Mouse (Mus musculus) limb, embryonic 13.5 days (tissue): Measurements from ENCODE around the gene Zfhx3. TPM values are rescaled to one million over a fixed set of nuclear protein-coding genes. Genes with fewer than 3 reads are reported as not detected.

Source experiments
- ATAC-seq: fragments of 200-750 bp; cut with Nextera tagmentation; 2 replicates; pipeline ENCODE4 v1.8.0; 2017; ENCODE audit warnings: low read depth, moderate number of reproducible peaks, moderate TSS enrichment; ENCODE audit not compliant: low FRiP score
- H3K27ac ChIP-seq: fragments of 300-500 bp; sonication (generic); 2 replicates; pipeline ENCODE4 v1.5.1; 2015; ENCODE audit warnings: inconsistent platforms, mild to moderate bottlenecking, moderate library complexity
- H3K27me3 ChIP-seq: fragments of 300-500 bp; sonication (generic); 2 replicates; pipeline ENCODE4 v1.6.1; 2015; ENCODE audit warnings: mild to moderate bottlenecking, inconsistent platforms
- H3K36me3 ChIP-seq: fragments of 300-500 bp; sonication (generic); 2 replicates; pipeline ENCODE4 v1.6.1; 2015; ENCODE audit warnings: inconsistent platforms, mild to moderate bottlenecking, moderate library complexity
- H3K4me1 ChIP-seq: fragments of 300-500 bp; sonication (generic); 2 replicates; pipeline ENCODE4 v1.6.1; 2015; ENCODE audit warnings: inconsistent platforms
- H3K4me2 ChIP-seq: fragments of 300-500 bp; sonication (generic); replicated peaks from 2 replicates; pipeline ENCODE4 v1.6.1; 2015; ENCODE audit warnings: inconsistent platforms, mild to moderate bottlenecking, moderate library complexity
- H3K4me3 ChIP-seq: fragments of 300-500 bp; sonication (generic); 2 replicates; pipeline ENCODE4 v1.5.1; 2015; ENCODE audit warnings: moderate library complexity, mild to moderate bottlenecking, inconsistent platforms
- H3K9ac ChIP-seq: fragments of 300-500 bp; sonication (generic); 2 replicates; pipeline ENCODE4 v1.6.1; 2015; ENCODE audit warnings: mild to moderate bottlenecking, inconsistent platforms
- H3K9me3 ChIP-seq: fragments of 300-500 bp; sonication (generic); 2 replicates; pipeline ENCODE4 v1.6.1; 2016; ENCODE audit warnings: inconsistent platforms
- WGBS: fragments of 180-500 bp; shearing (Covaris S2); methylation state at CpG from one replicate; pipeline ENCODE4 v1.1.7; 2015; 5-methylcytosine and 5-hydroxymethylcytosine counted together
- polyA plus RNA-seq: library from polyadenylated mRNA; unstranded; fragments of >200 nt; fragmentation: Nextera tagmentation; extraction: Ambion mirVana; gene quantifications from 2 replicates; pipeline ENCODE4 v1.2.1, GENCODE M21; 2015

Zfhx3 gene
- polyA plus RNA-seq, 1 experiment from 2014 or later: 44.1 TPM

DNA sequence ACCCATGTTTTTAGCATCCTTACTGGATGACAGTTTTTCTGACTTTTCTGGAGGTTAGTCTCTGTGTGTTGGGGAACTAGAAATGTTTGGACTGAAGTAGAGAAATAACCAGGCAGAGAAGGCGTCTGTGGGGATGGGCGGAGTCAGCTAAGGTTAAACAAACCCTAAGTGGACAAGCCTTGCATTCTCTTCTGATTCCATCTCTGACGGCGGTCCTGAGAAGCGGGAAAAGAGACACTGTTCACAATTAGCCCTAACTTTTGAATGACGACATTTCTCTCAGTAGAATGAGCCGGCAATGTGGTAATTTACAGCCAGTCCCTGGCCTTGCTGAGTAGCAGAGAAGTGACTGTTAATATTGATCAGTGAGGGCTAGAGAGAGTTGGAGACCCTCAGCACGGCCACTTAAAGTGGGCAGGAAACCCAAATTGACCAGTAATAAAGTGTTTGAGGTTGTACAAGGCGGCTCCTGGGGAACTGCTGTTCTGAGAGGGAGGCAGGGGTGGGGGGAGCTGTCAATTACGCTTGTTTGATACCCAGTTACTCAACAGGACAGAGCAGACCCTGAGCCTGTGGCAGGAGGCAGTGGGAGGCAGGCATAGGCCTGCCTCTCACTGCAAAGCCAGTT lies 162.1 kb downstream of the Zfhx3 start:
- Histone ChIP-seq H3K36me3 (no peaks in the 10 kb centered on the region), H3K4me1 (peaks cover 38% of the 10 kb centered on the region), H3K4me2 (0 out of 2 replicates have a peak overlapping the region, but pooled peaks have one; percentile 10), H3K9me3 (no peaks in the 10 kb centered on the region), H3K27me3 (peaks cover 4% of the 10 kb centered on the region; the same call in 1 of the 2 replicates), H3K4me3 (no peak overlapping the region), H3K9ac (no peak overlapping the region), H3K27ac (0 out of 2 replicates have a peak overlapping the region, but pooled peaks have one; percentile 11)
- ATAC-seq: no peak
- 22% methylated on average over 10 of the region's 10 CpGs for WGBS

DNA sequence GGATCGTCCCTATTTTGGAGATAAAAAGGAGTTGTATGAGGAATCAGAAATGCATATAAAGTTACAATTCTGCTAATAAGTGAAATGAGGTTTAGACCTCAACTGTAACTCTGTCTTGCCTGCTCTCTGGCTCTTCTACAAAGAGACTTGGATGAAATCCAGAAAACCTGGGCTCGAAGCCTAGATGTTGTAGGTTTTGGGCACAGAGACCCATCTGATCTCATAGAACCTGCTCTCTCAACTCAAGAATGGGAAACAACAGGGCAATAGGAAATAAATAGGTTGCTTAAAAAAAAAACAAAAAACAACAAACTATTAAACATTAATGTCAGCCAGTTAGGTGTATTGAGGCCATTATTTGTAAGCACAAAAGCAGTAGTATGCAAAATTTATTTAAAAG lies 182.6 kb downstream of the Zfhx3 start:
- no peak overlapping the region for H3K9ac ChIP-seq
- no peak for ATAC-seq
- H3K4me1 ChIP-seq: peaks cover 3% of the 10 kb centered on the region; the same call in 1 of the 2 replicates
- no peak overlapping the region for H3K4me3 ChIP-seq
- WGBS: 67% methylated on average over 2 of the region's 2 CpGs
- H3K27ac ChIP-seq: no peak overlapping the region
- no peak overlapping the region for H3K4me2 ChIP-seq
- H3K36me3 ChIP-seq: no peaks in the 10 kb centered on the region
- no peaks in the 10 kb centered on the region for H3K9me3 ChIP-seq
- H3K27me3 ChIP-seq: no peaks in the 10 kb centered on the region

DNA sequence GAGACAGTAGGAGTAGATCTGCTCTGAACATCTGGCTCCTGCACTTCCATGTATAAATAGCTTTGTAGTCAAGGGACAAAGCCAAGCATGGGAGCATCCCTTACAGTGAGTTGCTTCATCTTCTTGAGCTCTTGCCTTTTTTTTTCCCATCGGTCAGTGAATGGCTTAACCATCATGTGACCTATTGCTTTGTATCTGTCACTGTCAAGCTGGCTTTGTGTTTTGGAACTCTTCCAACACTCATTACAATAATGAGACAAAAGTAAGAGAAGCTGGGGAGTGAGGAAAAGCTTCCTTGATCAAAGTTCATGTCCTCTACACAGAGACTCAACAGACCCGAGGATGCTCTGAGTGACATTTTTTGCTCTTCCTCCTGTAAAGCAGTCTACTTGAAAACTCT lies 183.0 kb downstream of the Zfhx3 start:
- 87% methylated on average over 2 of the region's 2 CpGs for WGBS
- H3K27ac ChIP-seq: no peak overlapping the region
- H3K4me2 ChIP-seq: no peak overlapping the region
- no peak overlapping the region for H3K4me3 ChIP-seq
- H3K27me3 ChIP-seq: no peaks in the 10 kb centered on the region
- no peaks in the 10 kb centered on the region for H3K36me3 ChIP-seq
- ATAC-seq: no peak
- no peak overlapping the region for H3K9ac ChIP-seq
- no peaks in the 10 kb centered on the region for H3K9me3 ChIP-seq
- H3K4me1 ChIP-seq: peaks cover 3% of the 10 kb centered on the region; the same call in 1 of the 2 replicates

DNA sequence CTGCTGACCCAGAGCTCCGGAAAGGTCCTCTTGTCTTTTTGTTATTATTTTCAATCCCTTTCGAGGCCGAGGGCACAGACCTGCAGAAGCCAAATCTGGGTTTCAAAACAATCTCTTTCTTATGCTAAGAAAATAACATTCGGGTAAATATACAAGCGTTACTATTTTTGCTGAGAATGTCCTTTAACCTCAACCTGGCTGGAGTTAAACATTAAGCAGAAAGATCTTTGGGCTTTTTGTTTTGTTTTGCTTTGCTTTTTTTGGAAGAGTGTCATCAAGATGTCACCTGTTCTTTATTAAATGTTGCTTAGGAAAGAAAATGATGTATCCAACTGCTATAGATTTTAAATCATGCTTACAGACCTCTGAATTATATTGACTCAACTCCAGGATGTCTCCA lies 204.1 kb downstream of the Zfhx3 start:
- Histone ChIP-seq H3K36me3 (no peaks in the 10 kb centered on the region), H3K9me3 (no peaks in the 10 kb centered on the region), H3K4me2 (no peak overlapping the region), H3K27ac (no peak overlapping the region), H3K4me1 (peaks cover 11% of the 10 kb centered on the region), H3K9ac (no peak overlapping the region), H3K4me3 (no peak overlapping the region), H3K27me3 (no peaks in the 10 kb centered on the region)
- 79% methylated on average over 5 of the region's 5 CpGs for WGBS
- ATAC-seq: no peak

DNA sequence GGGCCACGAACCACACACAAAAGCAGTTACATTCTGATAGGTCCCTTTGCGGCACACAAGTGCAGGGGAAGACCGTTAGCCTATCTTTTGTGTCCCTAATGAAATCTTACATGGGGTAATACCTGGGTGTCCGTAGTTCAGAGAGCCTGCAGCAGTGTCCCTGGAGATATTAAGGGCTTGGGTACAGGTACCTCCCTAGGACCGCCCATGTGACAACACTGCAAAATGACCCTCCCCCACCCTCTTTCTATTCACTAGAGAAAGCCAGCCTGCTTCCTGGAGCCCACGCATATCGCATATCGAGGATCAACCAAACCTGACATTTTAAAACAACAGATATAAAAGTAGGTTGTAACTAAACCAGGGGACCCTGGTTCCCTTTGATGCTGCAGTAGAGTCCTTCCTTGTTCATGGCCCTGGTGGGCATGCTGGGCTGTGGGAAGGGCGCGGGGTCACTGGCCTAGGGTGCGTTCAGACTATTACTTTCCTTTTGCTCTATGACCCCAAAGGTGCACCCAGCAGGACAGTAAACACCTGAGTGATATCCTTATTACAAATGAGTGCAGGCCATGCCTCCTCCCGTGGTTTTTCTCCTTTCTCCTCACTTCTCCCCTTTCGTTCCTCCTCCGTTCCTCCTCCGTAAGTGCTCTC lies 206.3 kb downstream of the Zfhx3 start:
- Histone ChIP-seq H3K4me2 (no peak overlapping the region), H3K9ac (no peak overlapping the region), H3K4me3 (no peak overlapping the region), H3K4me1 (peaks cover 11% of the 10 kb centered on the region), H3K9me3 (no peaks in the 10 kb centered on the region), H3K36me3 (no peaks in the 10 kb centered on the region), H3K27me3 (no peaks in the 10 kb centered on the region), H3K27ac (no peak overlapping the region)
- ATAC-seq: no peak
- 71% methylated on average over 15 of the region's 15 CpGs for WGBS

DNA sequence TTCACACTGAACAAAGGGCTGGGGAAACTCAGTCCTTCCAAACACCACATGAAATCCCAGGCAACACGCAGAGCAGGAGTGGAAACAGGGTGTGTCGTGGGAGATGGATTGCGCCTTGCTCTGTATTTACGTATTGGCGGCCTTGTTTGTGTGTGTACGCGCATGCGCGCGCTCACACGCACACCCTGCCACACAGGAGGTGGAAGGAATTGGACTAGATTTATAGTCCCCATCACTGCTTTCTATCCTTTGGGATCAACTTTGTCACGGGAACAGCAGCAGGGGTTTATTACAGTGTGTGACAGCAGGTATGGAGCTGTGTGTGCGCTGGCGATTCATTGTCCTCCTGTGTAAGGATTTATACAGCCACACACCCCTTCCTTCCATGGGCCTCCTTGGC lies 228.4 kb downstream of the Zfhx3 start:
- Histone ChIP-seq H3K9me3 (no peaks in the 10 kb centered on the region), H3K27me3 (no peaks in the 10 kb centered on the region), H3K4me1 (no peaks in the 10 kb centered on the region), H3K27ac (no peak overlapping the region), H3K9ac (no peak overlapping the region), H3K36me3 (no peaks in the 10 kb centered on the region), H3K4me2 (no peak overlapping the region), H3K4me3 (no peak overlapping the region)
- WGBS: 88% methylated on average over 14 of the region's 14 CpGs
- no peak for ATAC-seq

DNA sequence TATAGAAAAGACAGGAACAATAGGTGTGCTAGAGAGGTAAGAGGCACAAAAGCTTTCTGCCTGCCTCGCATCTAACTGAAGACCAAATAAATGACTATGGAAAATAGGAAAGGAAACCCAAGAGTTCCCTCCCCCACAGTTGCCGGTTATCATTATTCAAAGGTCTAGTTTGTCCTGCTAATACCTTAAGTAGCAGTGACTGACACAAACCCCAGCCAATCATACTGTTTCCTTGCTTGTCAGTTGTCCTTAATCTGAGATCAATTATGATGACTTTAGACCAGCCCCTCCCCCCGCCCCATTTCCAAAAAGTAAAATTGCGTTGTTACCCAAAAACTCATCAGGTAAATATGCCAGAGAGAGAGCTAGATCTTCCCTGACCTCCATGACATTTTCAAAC lies 240.9 kb downstream of the Zfhx3 start:
- Histone ChIP-seq H3K9ac (no peak overlapping the region), H3K36me3 (no peaks in the 10 kb centered on the region), H3K27ac (no peak overlapping the region), H3K4me1 (peaks cover 6% of the 10 kb centered on the region; the same call in 1 of the 2 replicates), H3K9me3 (no peaks in the 10 kb centered on the region), H3K27me3 (no peaks in the 10 kb centered on the region), H3K4me2 (no peak overlapping the region), H3K4me3 (no peak overlapping the region)
- WGBS: 88% methylated on average over 4 of the region's 4 CpGs
- no peak for ATAC-seq

DNA sequence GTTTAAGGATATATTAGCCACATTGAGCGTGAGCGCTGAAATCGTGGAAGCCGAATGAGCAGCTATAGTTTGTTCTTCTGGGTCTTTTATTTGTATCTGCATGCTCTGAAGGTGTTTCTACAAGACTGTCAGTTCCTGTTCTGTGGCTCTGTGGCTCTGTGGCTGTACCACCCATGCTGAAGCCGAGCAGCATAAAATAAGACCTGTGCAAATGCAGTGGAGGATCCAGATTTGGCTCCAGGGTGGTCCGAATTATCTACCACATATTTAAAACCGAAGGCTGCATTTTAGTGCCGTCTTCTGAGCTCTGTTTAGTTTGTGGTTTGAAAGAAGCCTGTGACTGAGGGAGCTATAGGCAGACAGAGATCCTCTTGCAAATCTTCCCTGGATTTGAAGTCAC lies 241.5 kb downstream of the Zfhx3 start:
- no peak overlapping the region for H3K4me2 ChIP-seq
- H3K27ac ChIP-seq: no peak overlapping the region
- WGBS: 70% methylated on average over 8 of the region's 8 CpGs
- H3K9me3 ChIP-seq: no peaks in the 10 kb centered on the region
- no peaks in the 10 kb centered on the region for H3K36me3 ChIP-seq
- no peak overlapping the region for H3K4me3 ChIP-seq
- no peak overlapping the region for H3K9ac ChIP-seq
- no peaks in the 10 kb centered on the region for H3K27me3 ChIP-seq
- no peak for ATAC-seq
- peaks cover 6% of the 10 kb centered on the region; the same call in 1 of the 2 replicates for H3K4me1 ChIP-seq

DNA sequence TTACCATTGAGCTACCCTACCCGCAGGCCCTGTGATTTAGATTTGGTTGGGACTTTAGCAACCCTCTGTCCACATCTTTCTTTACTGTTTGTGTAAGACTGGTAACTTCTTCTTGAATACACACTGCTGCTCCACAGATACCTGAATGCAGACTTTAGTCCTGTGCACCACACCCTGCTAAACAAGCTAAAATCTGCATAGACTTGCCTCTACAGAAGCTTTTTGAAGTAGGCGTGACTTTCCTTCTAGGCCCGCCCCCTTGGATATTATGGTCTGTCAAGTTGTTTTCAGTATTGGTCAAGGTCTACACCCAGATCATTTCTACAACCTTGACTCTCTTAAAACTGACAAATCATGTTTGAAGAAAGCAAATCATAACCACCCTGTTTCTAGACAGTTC lies 243.8 kb downstream of the Zfhx3 start:
- H3K9me3 ChIP-seq: 0 out of 2 replicates have a peak, but pooled peaks cover 3% of the 10 kb centered on the region
- no peak overlapping the region for H3K9ac ChIP-seq
- no peak for ATAC-seq
- H3K4me2 ChIP-seq: no peak overlapping the region
- WGBS: 86% methylated on average over 3 of the region's 3 CpGs
- H3K36me3 ChIP-seq: no peaks in the 10 kb centered on the region; the same call in 1 of the 2 replicates
- H3K27ac ChIP-seq: no peak overlapping the region
- no peaks in the 10 kb centered on the region for H3K4me1 ChIP-seq
- H3K27me3 ChIP-seq: no peaks in the 10 kb centered on the region
- no peak overlapping the region for H3K4me3 ChIP-seq

DNA sequence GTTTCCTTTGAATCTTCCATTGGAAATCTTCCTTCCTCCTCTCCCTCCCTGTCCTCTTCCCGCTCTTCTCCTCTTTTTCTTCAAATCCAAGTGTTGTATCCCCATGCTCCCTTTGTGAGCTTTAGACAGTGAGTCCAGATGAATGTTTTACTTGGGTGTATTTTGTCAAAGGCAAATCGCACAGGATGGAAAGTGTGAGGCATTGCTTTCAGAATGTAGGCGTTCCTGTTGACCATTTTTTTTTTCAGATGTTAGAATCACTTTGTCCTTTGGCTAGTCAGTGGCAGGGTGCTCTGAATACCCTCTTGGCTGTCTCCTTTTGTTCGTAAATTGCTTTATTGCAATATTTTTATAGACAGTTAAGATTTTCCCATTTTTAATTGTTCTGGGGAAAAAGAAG lies 245.6 kb downstream of the Zfhx3 start:
- no peak overlapping the region for H3K9ac ChIP-seq
- no peaks in the 10 kb centered on the region for H3K27me3 ChIP-seq
- WGBS: 87% methylated on average over 4 of the region's 4 CpGs
- H3K4me3 ChIP-seq: no peak overlapping the region
- H3K4me2 ChIP-seq: no peak overlapping the region
- no peak for ATAC-seq
- H3K36me3 ChIP-seq: no peaks in the 10 kb centered on the region; the same call in 1 of the 2 replicates
- H3K27ac ChIP-seq: no peak overlapping the region
- no peaks in the 10 kb centered on the region for H3K4me1 ChIP-seq
- 0 out of 2 replicates have a peak, but pooled peaks cover 3% of the 10 kb centered on the region for H3K9me3 ChIP-seq

DNA sequence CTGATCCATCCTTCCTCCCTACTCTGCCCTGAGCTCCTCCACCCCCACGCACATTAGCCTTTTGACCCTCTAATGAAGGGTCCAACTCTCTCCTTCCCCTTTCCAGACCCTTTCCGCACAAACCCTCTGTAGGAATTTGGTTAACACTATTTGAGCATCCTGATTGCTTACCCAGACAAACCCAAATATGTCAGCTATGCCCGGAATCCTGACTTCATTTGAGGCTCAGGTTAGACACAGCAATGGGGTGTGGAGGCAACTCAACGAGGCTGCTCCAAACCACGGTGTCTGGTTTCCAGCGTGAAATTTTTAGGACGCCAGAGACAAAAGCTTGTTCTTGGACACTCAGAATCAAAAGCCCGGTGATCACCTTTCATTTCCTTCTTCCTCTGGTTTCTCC lies 252.1 kb downstream of the Zfhx3 start:
- no peak for ATAC-seq
- WGBS: 27% methylated on average over 8 of the region's 8 CpGs
- Histone ChIP-seq H3K4me1 (peaks cover 13% of the 10 kb centered on the region), H3K36me3 (no peaks in the 10 kb centered on the region; the same call in 1 of the 2 replicates), H3K4me2 (no peak overlapping the region; the same call in 1 of the 2 replicates), H3K9ac (no peak overlapping the region), H3K27ac (no peak overlapping the region; the same call in 1 of the 2 replicates), H3K27me3 (no peaks in the 10 kb centered on the region), H3K4me3 (no peak overlapping the region), H3K9me3 (0 out of 2 replicates have a peak, but pooled peaks cover 3% of the 10 kb centered on the region)

DNA sequence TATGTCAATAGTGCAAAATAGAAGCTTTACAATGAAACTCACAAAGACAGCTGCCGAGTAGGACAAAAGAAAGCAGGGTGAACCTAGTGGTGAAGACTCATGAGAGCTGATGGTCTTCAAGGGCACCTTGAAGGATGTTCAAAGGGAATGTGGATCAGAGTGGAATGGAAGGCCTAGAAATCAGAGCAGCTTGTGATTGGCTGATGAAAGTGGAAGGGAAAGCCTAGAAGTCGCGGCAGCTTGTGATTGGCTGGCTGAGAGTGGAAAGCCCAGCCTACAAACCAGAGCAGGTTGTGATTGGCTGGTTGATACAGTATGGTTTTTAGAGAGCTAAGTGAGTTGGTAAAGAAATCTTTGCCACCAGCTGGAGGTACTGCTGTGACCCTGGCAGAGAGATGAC lies 272.6 kb downstream of the Zfhx3 start:
- 95% methylated on average over 3 of the region's 3 CpGs for WGBS
- H3K4me1 ChIP-seq: 0 out of 2 replicates have a peak, but pooled peaks cover 5% of the 10 kb centered on the region
- no peak for ATAC-seq

More for the DNA sequence above, 272.6 kb downstream of the Zfhx3 start:
- no peak overlapping the region for H3K27ac ChIP-seq
- H3K36me3 ChIP-seq: no peaks in the 10 kb centered on the region
- no peaks in the 10 kb centered on the region for H3K27me3 ChIP-seq
- H3K9me3 ChIP-seq: no peaks in the 10 kb centered on the region
- H3K4me3 ChIP-seq: no peak overlapping the region
- H3K9ac ChIP-seq: no peak overlapping the region
- no peak overlapping the region for H3K4me2 ChIP-seq
